Mouse (Mus musculus) layer of hippocampus, adult 8-10 months (tissue): ENCODE measurements around the gene Exoc3l. TPM values are rescaled to one million over a fixed set of nuclear protein-coding genes. Genes with fewer than 3 reads are reported as not detected.

ENCODE experiments used
- DNase-seq, 2 experiments: peaks; one replicate each; pipeline ENCODE4 v3.0.0; 2022; ENCODE audit warnings: low spot score in 2 of 2
- microRNA-seq, 2 experiments: library from miRNA; unstranded; fragments of <30 nt; microRNA quantifications; one replicate each; pipeline ENCODE4 v1.2.0; 2022
- total RNA-seq, 4 experiments: library from RNA; stranded (reverse); gene quantifications; 2 replicates each; pipeline ENCODE4 v1.2.4; 2022

The Exoc3l gene
- total RNA-seq, 4 experiments from 2014 or later = 0.89 to 2.1 (median 1.0) TPM

DNA sequence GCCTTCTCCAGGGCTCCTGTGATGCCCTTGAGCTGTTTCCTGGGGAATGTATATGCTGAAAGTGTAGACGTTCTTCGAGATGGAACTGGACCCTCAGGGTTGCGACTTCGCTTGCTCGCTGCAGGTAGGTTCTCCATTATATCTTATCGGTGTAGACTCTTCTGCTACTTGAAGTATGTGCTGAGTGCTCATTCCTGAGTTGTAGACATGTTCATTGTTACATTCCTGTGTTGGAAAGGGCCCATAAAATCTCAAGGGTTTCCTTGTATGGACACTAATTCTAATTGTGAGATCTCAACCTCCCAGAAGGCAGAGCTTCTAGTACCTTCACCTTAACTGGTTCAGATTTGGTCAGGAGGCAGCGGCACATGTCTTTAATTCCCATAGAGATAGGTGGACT is 54.9 kb downstream of the Exoc3l start:
- no peak for DNase-seq

Small RNAs within 50 kb of the gene (microRNA-seq; reads per million reads assigned to microRNA genes)
- gene Gm27320 (0 reads per million in 2 experiments), gene Mir328 (12,191 to 16,863 reads per million in 2 experiments)

Other genes with a start within 250 kb of the Exoc3l start
- not detected for gene Ces3a, start 247.5 kb downstream of the Exoc3l start, total RNA-seq
- not detected for gene Ces3b, start 212.3 kb downstream of the Exoc3l start, total RNA-seq
- gene Ces4a, start 164.3 kb downstream of the Exoc3l start, total RNA-seq = not detected
- 10 to 100 TPM; 19.5 to 27.1 (median 23.1) TPM for gene Cbfb, start 125.4 kb downstream of the Exoc3l start, total RNA-seq
- 10 to 100 TPM; 34.1 to 38.6 (median 36.6) TPM for gene D230025D16Rik, start 71.0 kb downstream of the Exoc3l start, total RNA-seq
- 1 to 10 TPM; 3.0 to 4.0 (median 3.8) TPM for gene B3gnt9, start 40.9 kb downstream of the Exoc3l start, total RNA-seq
- 10 to 100 TPM in 1 of 4 experiments, 1 to 10 TPM in 3; 9.2 to 10.1 (median 9.8) TPM for gene Tradd, start 31.5 kb downstream of the Exoc3l start, total RNA-seq
- gene Fbxl8, start 31.5 kb downstream of the Exoc3l start, total RNA-seq = 1 to 10 TPM; 1.2 to 1.5 (median 1.5) TPM
- gene Hsf4, start 26.3 kb downstream of the Exoc3l start, total RNA-seq = 10 to 100 TPM; 10.6 to 12.9 (median 12.0) TPM
- gene Nol3, start 20.0 kb downstream of the Exoc3l start, total RNA-seq = 10 to 100 TPM in 2 of 4 experiments, 1 to 10 TPM in 2; 8.2 to 14.0 (median 11.6) TPM
- 10 to 100 TPM; 20.4 to 25.4 (median 21.7) TPM for gene 4931428F04Rik, start 6.2 kb downstream of the Exoc3l start, total RNA-seq
- gene E2f4, start 1.6 kb upstream of the Exoc3l start, total RNA-seq = 10 to 100 TPM; 36.4 to 38.9 (median 37.6) TPM
- gene Elmo3, start 9.5 kb upstream of the Exoc3l start, total RNA-seq = 1 to 10 TPM in 2 of 4 experiments, under 1 TPM in 2; 0.63 to 2.3 (median 1.4) TPM
- 10 to 100 TPM in 1 of 4 experiments, 1 to 10 TPM in 3; 6.7 to 10.1 (median 8.7) TPM for gene Lrrc29, start 30.2 kb upstream of the Exoc3l start, total RNA-seq
- 10 to 100 TPM; 40.2 to 47.2 (median 43.3) TPM for gene Tmem208, start 30.3 kb upstream of the Exoc3l start, total RNA-seq
- 1 to 10 TPM; 2.4 to 6.3 (median 5.2) TPM for gene Fhod1, start 51.9 kb upstream of the Exoc3l start, total RNA-seq
- 10 to 100 TPM; 13.9 to 15.4 (median 14.4) TPM for gene Slc9a5, start 52.7 kb upstream of the Exoc3l start, total RNA-seq
- gene Plekhg4, start 77.2 kb upstream of the Exoc3l start, total RNA-seq = 1 to 10 TPM in 2 of 4 experiments, under 1 TPM in 2; 0.70 to 1.8 (median 0.95) TPM
- gene Kctd19, start 117.4 kb upstream of the Exoc3l start, total RNA-seq = not detected
- 1 to 10 TPM in 2 of 4 experiments, under 1 TPM in 2; 0.73 to 1.4 (median 1.1) TPM for gene Lrrc36, start 117.5 kb upstream of the Exoc3l start, total RNA-seq
- 10 to 100 TPM; 42.2 to 55.5 (median 47.9) TPM for gene Tppp3, start 175.4 kb upstream of the Exoc3l start, total RNA-seq
- gene Zdhhc1, start 200.8 kb upstream of the Exoc3l start, total RNA-seq = 10 to 100 TPM; 35.1 to 41.2 (median 40.8) TPM
- gene Hsd11b2, start 222.7 kb upstream of the Exoc3l start, total RNA-seq = not detected